Mouse (Mus musculus) brain, embryonic 14.5 days (tissue): ENCODE data around the gene Slc9a4.

ENCODE experiments used
- CTCF ChIP-seq: fragments of 200-500 bp; IDR thresholded peaks from 2 replicates; pipeline ENCODE4 v1.5.1; 2012; ENCODE audit warnings: inconsistent platforms, mild to moderate bottlenecking, moderate library complexity, borderline replicate concordance; ENCODE audit not compliant: insufficient read depth, insufficient read length; ENCODE audit errors: extremely low read depth
- POLR2A ChIP-seq: fragments of 200-500 bp; IDR thresholded peaks from 2 replicates; pipeline ENCODE4 v1.6.1; 2012; ENCODE audit warnings: mild to moderate bottlenecking, inconsistent platforms, borderline replicate concordance; ENCODE audit not compliant: poor library complexity, insufficient read depth, insufficient read length, severe bottlenecking; ENCODE audit errors: extremely low read depth

GRCm38 (mm10) chr1:40619093-40619492 lies 39.2 kb downstream of the Slc9a4 start:
- TF ChIP-seq CTCF (peak; percentile 48; the same call in 1 of the 2 replicates), POLR2A (no peak)
